Mouse (Mus musculus) stomach, embryonic 14.5 days (tissue): ENCODE data around the gene Slc25a38. TPM values are rescaled to one million over a fixed set of nuclear protein-coding genes. Genes with fewer than 3 reads are reported as not detected.

ENCODE experiments used
- ATAC-seq: fragments of 200-750 bp; cut with Nextera tagmentation; 2 replicates; pipeline ENCODE4 v1.8.0; 2017; ENCODE audit warnings: low read depth, moderate TSS enrichment; ENCODE audit not compliant: insufficient number of reproducible peaks, insufficient read depth, low FRiP score
- H3K27ac ChIP-seq: fragments of 300-500 bp; sonication (generic); 2 replicates; pipeline ENCODE4 v1.5.1; 2014; ENCODE audit warnings: mild to moderate bottlenecking, low read length, moderate library complexity, mixed read lengths
- H3K27me3 ChIP-seq: fragments of 300-500 bp; sonication (generic); 2 replicates; pipeline ENCODE4 v1.6.1; 2014; ENCODE audit warnings: low read length, control low read depth, mixed read lengths; ENCODE audit not compliant: control insufficient read depth, insufficient read depth
- H3K36me3 ChIP-seq: fragments of 300-500 bp; sonication (generic); 2 replicates; pipeline ENCODE4 v1.6.1; 2014; ENCODE audit warnings: mild to moderate bottlenecking, control low read depth, low read length, moderate library complexity, mixed read lengths; ENCODE audit not compliant: control insufficient read depth, insufficient read depth
- H3K4me1 ChIP-seq: fragments of 300-500 bp; sonication (generic); 2 replicates; pipeline ENCODE4 v1.6.1; 2014; ENCODE audit warnings: low read length, control low read depth, mixed read lengths; ENCODE audit not compliant: control insufficient read depth, insufficient read depth
- H3K4me2 ChIP-seq: fragments of 300-500 bp; sonication (generic); replicated peaks from 2 replicates; pipeline ENCODE4 v1.6.1; 2014; ENCODE audit warnings: low read depth, low read length, control low read depth
- H3K4me3 ChIP-seq: fragments of 300-500 bp; sonication (generic); 2 replicates; pipeline ENCODE4 v1.5.1; 2014; ENCODE audit warnings: low read depth, low read length, control low read depth
- H3K9ac ChIP-seq: fragments of 300-500 bp; sonication (generic); replicated peaks from 2 replicates; pipeline ENCODE4 v1.6.1; 2014; ENCODE audit warnings: low read depth, mild to moderate bottlenecking, control low read depth, low read length, moderate library complexity, mixed read lengths
- H3K9me3 ChIP-seq: fragments of 300-500 bp; sonication (generic); 2 replicates; pipeline ENCODE4 v1.6.1; 2016; ENCODE audit warnings: low read depth, low read length, control low read depth; ENCODE audit not compliant: control insufficient read depth
- WGBS: fragments of 180-500 bp; shearing (Covaris S2); extraction: QIAGEN DNeasy Blood & Tissue Kit; methylation state at CpG from one replicate; pipeline ENCODE4 v1.1.7; 2014; 5-methylcytosine and 5-hydroxymethylcytosine counted together
- polyA plus RNA-seq: library from polyadenylated mRNA; unstranded; fragments of >200 nt; fragmentation: Nextera tagmentation; extraction: Ambion mirVana; gene quantifications from 2 replicates; pipeline ENCODE4 v1.2.1, GENCODE M21; 2014

The Slc25a38 gene
- polyA plus RNA-seq, 1 experiment from 2014 or later, result 25.9 TPM

DNA sequence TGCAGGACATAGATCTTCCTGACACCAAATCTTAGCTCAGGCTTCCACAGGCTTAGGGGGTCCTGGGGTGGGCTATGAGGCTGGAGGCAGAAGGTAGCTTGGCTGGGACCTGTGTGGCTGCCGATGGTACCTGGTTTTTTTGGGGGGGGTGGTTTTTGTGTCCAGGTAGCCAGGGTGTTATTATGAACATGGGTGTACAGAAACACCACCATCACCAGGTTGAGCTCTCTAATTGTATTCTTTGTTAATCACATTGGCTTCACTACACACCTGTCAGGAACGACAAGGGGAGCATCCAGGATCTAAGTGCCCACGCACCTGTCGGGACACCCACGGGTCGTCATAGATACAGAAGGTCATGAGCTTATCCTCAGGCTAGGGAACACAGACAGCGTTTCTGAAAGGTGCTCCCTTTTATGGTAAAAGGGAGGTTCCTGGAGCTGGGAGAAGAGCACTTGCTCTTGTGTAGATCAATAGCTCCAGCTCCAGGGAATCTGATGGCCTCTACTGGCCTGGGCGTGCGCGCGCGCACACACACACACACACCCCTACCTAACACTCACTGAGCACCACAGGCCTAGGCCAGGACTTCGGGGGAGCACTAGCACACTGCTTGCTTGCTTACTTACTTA is 24.5 kb downstream of the Slc25a38 start:
- Histone ChIP-seq H3K9ac (no peak overlapping the region), H3K27ac (no peak overlapping the region), H3K27me3 (no peaks in the 10 kb centered on the region), H3K4me2 (no peak overlapping the region), H3K4me1 (no peaks in the 10 kb centered on the region), H3K36me3 (peaks cover 29% of the 10 kb centered on the region), H3K4me3 (no peak overlapping the region), H3K9me3 (no peaks in the 10 kb centered on the region)
- ATAC-seq, result no peak
- WGBS, result 71% methylated on average over 13 of the region's 13 CpGs

DNA sequence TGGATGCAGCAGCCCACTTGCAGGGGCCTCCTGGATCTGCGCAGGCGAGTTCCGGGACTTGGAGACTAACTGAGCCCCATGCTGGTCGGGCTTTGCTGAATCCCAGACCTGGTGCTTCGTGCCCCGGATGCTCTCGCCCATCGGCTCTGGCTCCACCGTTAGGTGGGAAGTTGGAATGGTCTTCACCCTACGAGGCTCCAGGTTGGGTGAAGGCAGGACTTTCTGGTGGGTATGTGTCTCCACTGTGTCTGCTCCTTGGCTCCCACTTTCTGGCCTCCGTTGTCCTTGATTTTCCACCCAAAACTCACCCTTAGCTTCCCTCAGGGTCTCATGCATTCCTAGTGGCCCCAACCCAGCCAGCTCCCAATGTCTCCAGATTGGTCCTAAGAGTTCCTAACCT is 25.3 kb downstream of the Slc25a38 start:
- no peak for ATAC-seq
- Histone ChIP-seq H3K27me3 (no peaks in the 10 kb centered on the region), H3K4me2 (no peak overlapping the region), H3K27ac (no peak overlapping the region), H3K9me3 (no peaks in the 10 kb centered on the region), H3K36me3 (peaks cover 22% of the 10 kb centered on the region), H3K9ac (no peak overlapping the region), H3K4me3 (no peak overlapping the region), H3K4me1 (no peaks in the 10 kb centered on the region)
- WGBS, result 90% methylated on average over 11 of the region's 11 CpGs

DNA sequence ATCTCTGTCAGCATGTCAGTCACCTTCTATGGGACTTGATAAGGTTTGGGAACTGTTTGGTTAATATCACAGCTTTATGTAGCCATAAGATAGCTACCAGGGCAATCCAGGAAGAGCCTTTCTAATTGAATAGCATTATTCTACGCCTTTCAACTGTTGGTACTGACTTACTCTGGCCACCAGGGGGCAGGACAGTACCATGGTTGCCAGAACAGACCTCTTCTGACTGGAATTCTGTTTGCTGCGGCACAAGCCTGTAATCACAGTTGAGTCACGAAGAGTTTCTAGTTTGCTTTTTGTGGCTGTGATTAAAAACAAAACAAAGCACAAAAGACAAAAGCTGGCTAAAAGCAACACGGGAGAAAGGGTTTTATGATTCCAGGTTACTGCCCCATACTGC is 30.5 kb downstream of the Slc25a38 start:
- Histone ChIP-seq H3K4me3 (no peak overlapping the region), H3K4me2 (no peak overlapping the region), H3K9ac (no peak overlapping the region), H3K27ac (no peak overlapping the region), H3K27me3 (no peaks in the 10 kb centered on the region), H3K36me3 (no peaks in the 10 kb centered on the region), H3K4me1 (no peaks in the 10 kb centered on the region), H3K9me3 (no peaks in the 10 kb centered on the region)
- no peak for ATAC-seq
- 7% methylated on average over 4 of the region's 4 CpGs for WGBS

DNA sequence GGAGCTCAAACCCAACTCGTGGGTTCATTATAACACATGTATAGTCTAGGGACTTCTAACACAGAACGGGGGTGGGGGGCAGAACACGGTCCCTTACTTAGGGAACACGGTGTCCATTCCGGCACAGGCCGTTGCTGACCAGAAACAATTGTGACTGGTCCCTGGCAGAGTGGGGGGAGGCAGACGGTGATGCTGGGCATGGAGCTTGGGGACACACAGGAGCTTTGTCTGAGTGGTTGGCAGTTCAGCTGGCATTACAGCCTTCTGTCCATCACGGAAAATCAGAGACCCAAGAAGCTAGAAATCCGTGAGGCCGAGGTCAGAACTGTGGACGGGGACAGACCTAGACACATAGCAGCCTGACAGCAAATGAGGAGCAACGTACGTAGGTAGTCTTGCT is 34.3 kb downstream of the Slc25a38 start:
- Histone ChIP-seq H3K36me3 (no peaks in the 10 kb centered on the region), H3K9ac (no peak overlapping the region), H3K4me1 (no peaks in the 10 kb centered on the region), H3K4me2 (no peak overlapping the region), H3K9me3 (no peaks in the 10 kb centered on the region), H3K27ac (no peak overlapping the region), H3K4me3 (no peak overlapping the region), H3K27me3 (no peaks in the 10 kb centered on the region)
- ATAC-seq, result no peak
- 87% methylated on average over 13 of the region's 13 CpGs for WGBS

DNA sequence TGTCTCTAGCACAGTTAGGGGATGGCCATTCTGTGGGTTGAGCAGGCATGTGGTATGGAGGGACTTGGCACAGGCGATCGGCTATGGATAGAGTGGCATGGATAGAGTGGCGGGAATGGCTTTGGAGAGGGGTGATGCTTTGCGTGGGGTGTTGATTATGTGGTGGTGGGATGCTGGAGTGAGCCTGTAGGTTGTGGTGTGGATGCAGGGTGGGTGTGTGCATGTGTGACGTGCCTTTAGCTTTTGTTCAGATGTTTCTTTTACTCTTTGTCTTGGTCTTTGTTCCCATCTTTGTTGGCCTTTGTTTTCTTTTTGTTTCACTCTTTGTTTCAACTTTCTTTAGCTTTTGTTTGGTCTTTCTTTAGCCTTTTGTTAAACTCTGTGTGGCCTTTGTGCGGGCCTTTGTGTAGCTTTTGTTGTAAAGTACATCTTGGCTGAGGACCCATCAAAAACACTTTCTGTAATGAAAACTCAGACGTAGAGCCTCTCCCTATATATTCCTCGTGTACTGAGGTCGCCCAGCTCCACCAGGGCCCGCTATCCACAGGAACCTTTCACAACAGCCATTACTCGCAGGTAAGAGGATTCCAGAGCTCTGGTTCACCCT is 39.2 kb downstream of the Slc25a38 start, which contains the start of gene Mobp:
Mobp (plus strand) TSS at position 486 of the 607 bp plus-strand sequence.
- 76% methylated on average over 11 of the region's 11 CpGs for WGBS
- Histone ChIP-seq H3K4me2 (no peak within 1 kb of the TSS), H3K4me1 (no peaks in the 10 kb centered on the region), H3K9me3 (no peaks in the 10 kb centered on the region), H3K27ac (no peak within 1 kb of the TSS), H3K36me3 (no peaks in the 10 kb centered on the region), H3K4me3 (no peak within 1 kb of the TSS), H3K27me3 (no peaks in the 10 kb centered on the region), H3K9ac (no peak within 1 kb of the TSS)
- no peak for ATAC-seq

DNA sequence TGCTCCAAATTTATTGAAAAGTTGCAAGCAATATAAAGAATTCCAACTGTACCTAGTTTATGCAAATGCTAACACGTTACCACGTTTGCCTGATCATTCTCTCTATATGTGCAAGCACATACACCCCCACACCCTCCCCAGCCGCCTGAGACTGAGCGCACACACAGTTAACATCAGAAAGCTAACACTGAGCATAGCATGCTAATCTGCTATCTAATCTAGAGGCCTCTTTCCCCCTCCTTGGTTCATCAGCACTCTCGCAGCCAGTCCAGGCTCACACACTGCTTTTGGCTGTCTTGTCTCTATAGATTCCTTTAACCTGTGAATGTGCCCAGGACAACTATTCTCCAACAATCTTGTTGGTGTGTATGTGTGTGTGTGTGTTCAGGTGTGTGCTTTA is 41.0 kb downstream of the Slc25a38 start:
- no peak overlapping the region for H3K9ac ChIP-seq
- no peak overlapping the region for H3K4me2 ChIP-seq
- H3K36me3 ChIP-seq, result no peaks in the 10 kb centered on the region
- H3K4me3 ChIP-seq, result no peak overlapping the region
- no peak overlapping the region for H3K27ac ChIP-seq
- no peaks in the 10 kb centered on the region for H3K9me3 ChIP-seq
- H3K4me1 ChIP-seq, result no peaks in the 10 kb centered on the region
- 66% methylated on average over 5 of the region's 5 CpGs for WGBS
- H3K27me3 ChIP-seq, result no peaks in the 10 kb centered on the region
- ATAC-seq, result no peak

DNA sequence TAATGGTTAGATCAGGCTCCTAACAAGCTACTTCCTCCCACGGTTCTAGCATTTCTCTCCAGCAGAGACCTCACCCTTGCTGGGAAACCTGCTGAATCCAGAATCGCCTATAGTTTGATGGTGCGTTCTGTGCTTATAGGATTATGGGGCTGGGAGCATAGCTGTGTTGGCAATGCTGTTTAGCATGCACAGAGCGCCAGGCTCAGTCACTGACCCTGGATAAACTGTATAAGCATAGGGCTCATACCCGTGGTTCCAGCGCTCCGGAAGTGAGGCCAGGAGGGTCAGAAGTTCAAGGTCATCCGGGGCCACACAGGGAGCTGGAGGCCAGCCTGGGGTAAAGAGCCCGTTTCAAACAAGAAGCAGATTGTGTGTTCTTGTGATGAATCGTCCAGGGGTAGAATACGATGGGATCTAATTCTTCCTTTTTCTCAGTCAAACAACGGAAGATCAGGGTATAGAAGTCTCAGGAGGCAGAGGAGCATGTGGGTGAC is 41.8 kb downstream of the Slc25a38 start:
- Histone ChIP-seq H3K9ac (no peak overlapping the region), H3K9me3 (no peaks in the 10 kb centered on the region), H3K27me3 (no peaks in the 10 kb centered on the region), H3K27ac (no peak overlapping the region), H3K4me2 (no peak overlapping the region), H3K36me3 (no peaks in the 10 kb centered on the region), H3K4me1 (no peaks in the 10 kb centered on the region), H3K4me3 (no peak overlapping the region)
- ATAC-seq, result no peak
- 69% methylated on average over 12 of the region's 12 CpGs for WGBS

DNA sequence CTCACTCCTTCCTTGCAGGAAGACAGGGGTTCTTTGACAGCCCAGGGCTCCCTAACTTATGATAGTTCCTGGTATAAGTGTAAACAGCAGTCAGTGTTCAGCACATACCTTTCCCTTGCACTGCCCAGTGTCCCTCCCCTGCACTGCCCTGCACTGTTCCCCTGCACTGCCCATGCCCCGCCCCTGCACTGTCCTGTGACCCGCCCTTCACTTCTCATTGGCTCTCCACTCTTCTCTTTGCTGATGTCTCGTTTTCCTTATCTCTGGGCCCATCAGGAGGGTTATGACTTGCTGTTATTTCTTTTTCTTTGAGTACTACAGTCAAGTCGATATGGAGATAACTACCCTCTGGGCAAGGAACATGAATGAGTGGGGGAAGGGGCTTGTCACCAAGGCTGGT is 47.9 kb downstream of the Slc25a38 start:
- H3K9me3 ChIP-seq, result no peaks in the 10 kb centered on the region
- 27% methylated on average over 4 of the region's 4 CpGs for WGBS
- H3K9ac ChIP-seq, result no peak overlapping the region
- H3K4me3 ChIP-seq, result no peak overlapping the region
- H3K27me3 ChIP-seq, result no peaks in the 10 kb centered on the region
- peak; percentile 71; the same call in 1 of the 2 replicates for ATAC-seq
- H3K4me1 ChIP-seq, result no peaks in the 10 kb centered on the region
- no peak overlapping the region for H3K4me2 ChIP-seq
- H3K27ac ChIP-seq, result no peak overlapping the region
- no peaks in the 10 kb centered on the region for H3K36me3 ChIP-seq
